ENCODE assay signal across 9 mouse cellular contexts in the genomic region with DNA sequence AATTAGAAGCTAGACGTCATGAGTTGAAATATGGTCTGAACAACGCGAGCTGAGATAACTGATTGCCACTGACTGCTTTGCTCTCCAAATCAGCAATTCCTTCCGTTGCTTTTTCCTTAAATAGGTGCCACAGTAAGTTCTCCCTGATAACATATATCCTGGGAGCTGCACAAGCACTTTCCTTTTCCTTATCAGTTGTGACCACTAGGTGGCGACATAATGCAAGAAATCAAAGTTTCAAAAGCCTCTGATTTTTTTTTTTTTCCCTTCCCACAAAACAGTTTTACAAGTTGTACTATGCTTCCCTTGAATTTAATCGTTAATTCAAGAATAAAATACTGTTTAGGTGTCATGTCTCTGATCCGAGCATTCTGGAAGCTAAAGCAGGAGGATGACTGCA. TPM values are rescaled to one million over a fixed set of nuclear protein-coding genes. Genes with fewer than 3 reads are reported as not detected.
DNase-seq lines count a peak whose midpoint lies in the region; ATAC-seq and TF ChIP-seq lines count a peak whose summit lies in the region.
"Had no signal": no experiment of that assay in that cellular context is flagged by ENCODE, and none has a peak within 500 bp of the region (broad histone marks: within the 10 kb centered on the region; RNA-seq: fewer than 3 reads in every experiment).

No protein-coding gene starts in this region.

- no peaks in the 10 kb centered on the region for H3K9me3 ChIP-seq in lung, embryonic 14.5 days (ENCODE audit: low read depth, low read length)
- H3K9me3 ChIP-seq: hindbrain, embryonic 15.5 days had no signal

- H3K36me3 ChIP-seq in lung, embryonic 14.5 days (ENCODE audit: insufficient read depth) = no peaks in the 10 kb centered on the region
- H3K36me3 ChIP-seq: hindbrain, embryonic 15.5 days had no signal

- no peaks in the 10 kb centered on the region for H3K4me1 ChIP-seq in lung, embryonic 14.5 days (ENCODE audit: insufficient read depth)
- no peaks in the 10 kb centered on the region; the same call in 1 of the 2 replicates for H3K4me1 ChIP-seq in lung, adult 2 months (ENCODE audit: control insufficient read depth, insufficient read depth, low read length)
- H3K4me1 ChIP-seq: hindbrain, embryonic 15.5 days had no signal

- ATAC-seq in lung, embryonic 14.5 days (ENCODE audit: insufficient read depth) = no peak; the same call in 1 of the 2 replicates
- peak; percentile 43; the same call in 1 of the 2 replicates for ATAC-seq in megakaryocyte, adult 5-6 weeks (ENCODE audit: poor library complexity, severe bottlenecking)

- H3K27me3 ChIP-seq in lung, embryonic 14.5 days (ENCODE audit: insufficient read depth, low read length) = no peaks in the 10 kb centered on the region
- H3K27me3 ChIP-seq: hindbrain, embryonic 15.5 days had no signal

- no peak overlapping the region for H3K9ac ChIP-seq in lung, embryonic 14.5 days
- H3K9ac ChIP-seq: hindbrain, embryonic 15.5 days had no signal

- peak; percentile 11 for DNase-seq in adrenal gland, adult 2 months
- no peak for DNase-seq in adrenal gland, adult 8-10 months
- peak; percentile 92 for DNase-seq in lung, embryonic 14.5 days
- DNase-seq in lung, adult 2 months = no peak
- DNase-seq in cerebellum, postnatal 4 days (ENCODE audit: low spot score in 2 of 2) = peak; percentile 24 to 51
- DNase-seq in hindlimb bud, embryonic 11.5 days (ENCODE audit: extremely low spot score, low read depth, low spot score) = peak; percentile 83
- DNase-seq in yolk sac, embryonic 10.5 days (ENCODE audit: low spot score) = peak; percentile 24

- no peak overlapping the region for H3K4me3 ChIP-seq in lung, embryonic 14.5 days (ENCODE audit: low read depth, low read length)
- no peak overlapping the region for H3K4me3 ChIP-seq in lung, adult 2 months (replicated peaks; ENCODE audit: extremely low read depth, low read depth, low read length)
- H3K4me3 ChIP-seq: hindbrain, embryonic 15.5 days had no signal

- no peak for TF ChIP-seq POLR2A in lung, adult 2 months (IDR thresholded peaks at IDR 0.05; ENCODE audit: borderline replicate concordance, extremely low read depth, low read depth, low read length)

- 4% methylated on average over 7 of the region's 7 CpGs for WGBS in lung, embryonic 14.5 days
- 3% methylated on average over 7 of the region's 7 CpGs for WGBS in lung, adult 2 months

- no peak overlapping the region for H3K4me2 ChIP-seq in lung, embryonic 14.5 days
- H3K4me2 ChIP-seq: hindbrain, embryonic 15.5 days had no signal

- peak; percentile 77 for TF ChIP-seq CTCF in lung, embryonic 14.5 days (IDR thresholded peaks at IDR 0.05; ENCODE audit: low read depth)
- TF ChIP-seq CTCF in lung, adult 2 months (IDR thresholded peaks at IDR 0.05; ENCODE audit: insufficient read depth, low read length) = no peak

- no peak overlapping the region for H3K27ac ChIP-seq in lung, embryonic 14.5 days (ENCODE audit: low read depth)
- H3K27ac ChIP-seq: hindbrain, embryonic 15.5 days had no signal

RNA-seq across cellular contexts. Expression of a gene that starts 40.8 kb away (rescaled TPM):
- total RNA-seq in adrenal gland, adult 2 months (2021) = not detected
- not detected in 2 replicates for polyA plus RNA-seq in adrenal gland, adult 2 months (2012; rRNA removed)
- not detected for total RNA-seq in adrenal gland, adult 8-10 months (2022)
- 0.20 and 0.43 TPM in 2 replicates for polyA plus RNA-seq in lung, embryonic 14.5 days (2014; fragmentation: Nextera tagmentation; extraction: Ambion mirVana)
- 0.09 and 0.11 TPM in 2 replicates for polyA plus RNA-seq in lung, adult 2 months (2012; rRNA removed)
- total RNA-seq in megakaryocyte, adult 5-6 weeks (2015) = not detected in 2 replicates
- total RNA-seq in megakaryocyte, adult 5-6 weeks (2017) = not detected in 2 replicates

Comparison
In these comparisons a context has a peak if more than half of its experiments do, and no peak if none do; other contexts are left out.
1. DNase-seq: peak in adrenal gland, adult 2 months (single experiment), lung, embryonic 14.5 days (single experiment), cerebellum, postnatal 4 days (2 of 2), hindlimb bud, embryonic 11.5 days (single experiment) and yolk sac, embryonic 10.5 days (single experiment); none in adrenal gland, adult 8-10 months (single experiment) and lung, adult 2 months (single experiment).